Mouse (Mus musculus): ENCODE results near the gene Rps10. TPM values are rescaled to one million over a fixed set of nuclear protein-coding genes. Genes with fewer than 3 reads are reported as not detected.

The Rps10 gene
- polyA plus RNA-seq, 1 experiment from 2014 or later = 906 TPM

- no peaks in the 10 kb centered on the region for H3K27me3 ChIP-seq
- ATAC-seq (ENCODE audit: low FRiP score, low read depth) = no peak
- H3K4me2 ChIP-seq (replicated peaks) = no peak overlapping the region
- H3K9me3 ChIP-seq = no peaks in the 10 kb centered on the region
- no peak overlapping the region for H3K27ac ChIP-seq
- H3K9ac ChIP-seq = no peak overlapping the region
- WGBS = 90% methylated on average over 13 of the region's 13 CpGs
- H3K4me1 ChIP-seq = peaks cover 10% of the 10 kb centered on the region
- H3K4me3 ChIP-seq = no peak overlapping the region
- peaks cover 92% of the 10 kb centered on the region for H3K36me3 ChIP-seq
Measured at GRCm38 (mm10) chr17:27583185-27583894, 53.1 kb downstream of the Rps10 start.

Other genes with a start within 250 kb of the Rps10 start
- gene Grm4, start 115.3 kb downstream of the Rps10 start, polyA plus RNA-seq (2015; fragmentation: Nextera tagmentation; extraction: Ambion mirVana) = 0.31 and 0.34 TPM in 2 replicates
- gene Hmga1, start 80.2 kb downstream of the Rps10 start, polyA plus RNA-seq (2015; fragmentation: Nextera tagmentation; extraction: Ambion mirVana) = 234 and 241 TPM in 2 replicates
- gene AI413582, start 70.9 kb downstream of the Rps10 start, polyA plus RNA-seq (2015; fragmentation: Nextera tagmentation; extraction: Ambion mirVana) = 20.2 and 21.0 TPM in 2 replicates
- gene Nudt3, start 13.2 kb downstream of the Rps10 start, polyA plus RNA-seq (2015; fragmentation: Nextera tagmentation; extraction: Ambion mirVana) = 99.5 and 102 TPM in 2 replicates
- gene RPS10-NUDT3, start 1.4 kb downstream of the Rps10 start, polyA plus RNA-seq (2015; fragmentation: Nextera tagmentation; extraction: Ambion mirVana) = not detected in 2 replicates
- 5.0 and 6.2 TPM in 2 replicates for gene Pacsin1, start 18.8 kb upstream of the Rps10 start, polyA plus RNA-seq (2015; fragmentation: Nextera tagmentation; extraction: Ambion mirVana)
- 0.17 and 0.34 TPM in 2 replicates for gene Spdef, start 92.3 kb upstream of the Rps10 start, polyA plus RNA-seq (2015; fragmentation: Nextera tagmentation; extraction: Ambion mirVana)
- gene D17Wsu92e, start 184.0 kb upstream of the Rps10 start, polyA plus RNA-seq (2015; fragmentation: Nextera tagmentation; extraction: Ambion mirVana) = 18.1 and 18.2 TPM in 2 replicates
- 355 and 358 TPM in 2 replicates for gene Snrpc, start 201.5 kb upstream of the Rps10 start, polyA plus RNA-seq (2015; fragmentation: Nextera tagmentation; extraction: Ambion mirVana)
- 6.7 and 7.5 TPM in 2 replicates for gene Uhrf1bp1, start 219.8 kb upstream of the Rps10 start, polyA plus RNA-seq (2015; fragmentation: Nextera tagmentation; extraction: Ambion mirVana)

Data from limb, embryonic 13.5 days (tissue).